Mouse (Mus musculus) neural tube, embryonic 15.5 days (tissue): ENCODE measurements at regions not wholly inside any gene's neighbourhood (a gene's known extent, or its start where the extent isn't known, plus 50 kb on each side); places are given as distances from the start of the nearest gene placed in this dataset.
"Not testable (repeated sequence)": the region's sequence is repeated elsewhere in the genome, so short reads cannot be mapped to it uniquely, and the experiment has no call there.

ENCODE experiments used
- ATAC-seq: fragments of 200-750 bp; cut with Nextera tagmentation; 2 replicates; pipeline ENCODE4 v1.8.0; 2017; ENCODE audit warnings: mild to moderate bottlenecking, moderate TSS enrichment, moderate library complexity; ENCODE audit not compliant: low FRiP score
- H3K27ac ChIP-seq: fragments of 300-500 bp; sonication (generic); replicated peaks from 2 replicates; pipeline ENCODE4 v1.5.1; 2015; ENCODE audit warnings: mild to moderate bottlenecking, inconsistent platforms
- H3K27me3 ChIP-seq: fragments of 300-500 bp; sonication (generic); replicated peaks from 2 replicates; pipeline ENCODE4 v1.6.1; 2015; ENCODE audit warnings: inconsistent platforms
- H3K36me3 ChIP-seq: fragments of 300-500 bp; sonication (generic); 2 replicates; pipeline ENCODE4 v1.6.1; 2015; ENCODE audit warnings: inconsistent platforms
- H3K4me1 ChIP-seq: fragments of 300-500 bp; sonication (generic); 2 replicates; pipeline ENCODE4 v1.6.1; 2015; ENCODE audit warnings: inconsistent platforms
- H3K4me2 ChIP-seq: fragments of 300-500 bp; sonication (generic); 2 replicates; pipeline ENCODE4 v1.6.1; 2015; ENCODE audit warnings: inconsistent platforms, mild to moderate bottlenecking, moderate library complexity
- H3K4me3 ChIP-seq: fragments of 300-500 bp; sonication (generic); replicated peaks from 2 replicates; pipeline ENCODE4 v1.5.1; 2015; ENCODE audit warnings: mild to moderate bottlenecking, inconsistent platforms
- H3K9ac ChIP-seq: fragments of 300-500 bp; sonication (generic); replicated peaks from 2 replicates; pipeline ENCODE4 v1.6.1; 2015; ENCODE audit warnings: mild to moderate bottlenecking, inconsistent platforms
- H3K9me3 ChIP-seq: fragments of 300-500 bp; sonication (generic); replicated peaks from 2 replicates; pipeline ENCODE4 v1.6.1; 2016; ENCODE audit warnings: inconsistent platforms
- WGBS: fragments of 180-500 bp; shearing (Covaris S2); methylation state at CpG from one replicate; pipeline ENCODE4 v1.1.7; 2015; ENCODE audit warnings: mixed read lengths; 5-methylcytosine and 5-hydroxymethylcytosine counted together

- H3K27ac ChIP-seq: no peak overlapping the region
- H3K36me3 ChIP-seq: no peaks in the 10 kb centered on the region
- WGBS: 14% methylated on average over 3 of the region's 3 CpGs
- no peaks in the 10 kb centered on the region for H3K27me3 ChIP-seq
- H3K9ac ChIP-seq: no peak overlapping the region
- no peaks in the 10 kb centered on the region for H3K4me1 ChIP-seq
- H3K4me3 ChIP-seq: no peak overlapping the region
- no peak overlapping the region for H3K4me2 ChIP-seq
- no peak for ATAC-seq
- H3K9me3 ChIP-seq: no peaks in the 10 kb centered on the region
Observed at GRCm38 (mm10) chr3:17592463-17592862, 355.7 kb upstream of the Cypt12 start.

GRCm38 (mm10) chr3:17596365-17596764, 351.8 kb upstream of the Cypt12 start:
- WGBS: 79% methylated on average over 2 of the region's 2 CpGs
- Histone ChIP-seq H3K9me3 (no peaks in the 10 kb centered on the region), H3K4me1 (no peaks in the 10 kb centered on the region), H3K36me3 (no peaks in the 10 kb centered on the region), H3K27ac (no peak overlapping the region), H3K4me2 (no peak overlapping the region), H3K4me3 (no peak overlapping the region), H3K9ac (no peak overlapping the region), H3K27me3 (no peaks in the 10 kb centered on the region)
- no peak for ATAC-seq

- no peak overlapping the region for H3K4me3 ChIP-seq
- no peaks in the 10 kb centered on the region for H3K9me3 ChIP-seq
- peaks cover 4% of the 10 kb centered on the region; the same call in 1 of the 2 replicates for H3K4me1 ChIP-seq
- ATAC-seq: no peak
- H3K27me3 ChIP-seq: peaks cover 4% of the 10 kb centered on the region; the same call in 1 of the 2 replicates
- H3K9ac ChIP-seq: no peak overlapping the region
- no peak overlapping the region for H3K27ac ChIP-seq
- no peaks in the 10 kb centered on the region for H3K36me3 ChIP-seq
- WGBS: 100% methylated on average over 1 of the region's 1 CpGs
- H3K4me2 ChIP-seq: no peak overlapping the region
Observed at GRCm38 (mm10) chr3:17613486-17613885, 334.7 kb upstream of the Cypt12 start.

- peaks cover 8% of the 10 kb centered on the region for H3K4me1 ChIP-seq
- H3K4me2 ChIP-seq: no peak overlapping the region
- no peaks in the 10 kb centered on the region for H3K9me3 ChIP-seq
- H3K36me3 ChIP-seq: no peaks in the 10 kb centered on the region
- no peak overlapping the region for H3K9ac ChIP-seq
- peaks cover 4% of the 10 kb centered on the region; the same call in 1 of the 2 replicates for H3K27me3 ChIP-seq
- WGBS: 45% methylated on average over 2 of the region's 2 CpGs
- H3K4me3 ChIP-seq: no peak overlapping the region
- peak overlapping the region; percentile 46 for H3K27ac ChIP-seq
- peak; percentile 51 for ATAC-seq
Observed at GRCm38 (mm10) chr3:17616439-17617070, 331.7 kb upstream of the Cypt12 start.

DNA sequence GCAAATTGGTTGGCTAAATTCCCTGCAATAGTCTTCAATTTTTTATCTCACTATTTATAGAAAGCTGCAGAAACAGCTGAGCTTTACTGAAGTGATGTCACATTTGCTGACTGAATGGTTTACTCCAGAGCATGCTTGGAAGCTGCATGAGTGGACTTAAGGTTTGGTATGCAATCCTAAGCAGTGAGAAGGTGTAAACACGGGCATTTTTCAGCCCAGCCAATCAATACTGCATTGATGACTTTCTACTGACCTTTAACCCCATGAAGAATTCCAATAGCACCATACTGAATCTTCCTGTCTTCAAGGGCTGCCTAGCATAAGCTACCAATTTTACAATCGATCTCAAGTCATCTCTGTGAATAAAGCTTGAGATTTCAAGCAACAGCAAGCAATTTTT, 328.7 kb upstream of the Cypt12 start:
- WGBS: 16% methylated on average over 2 of the region's 2 CpGs
- Histone ChIP-seq H3K4me1 (peaks cover 8% of the 10 kb centered on the region), H3K27ac (peak overlapping the region; percentile 90), H3K9me3 (no peaks in the 10 kb centered on the region), H3K27me3 (no peaks in the 10 kb centered on the region), H3K4me2 (peak overlapping the region; percentile 41), H3K36me3 (no peaks in the 10 kb centered on the region), H3K9ac (no peak overlapping the region), H3K4me3 (no peak overlapping the region)
- ATAC-seq: peak; percentile 80

DNA sequence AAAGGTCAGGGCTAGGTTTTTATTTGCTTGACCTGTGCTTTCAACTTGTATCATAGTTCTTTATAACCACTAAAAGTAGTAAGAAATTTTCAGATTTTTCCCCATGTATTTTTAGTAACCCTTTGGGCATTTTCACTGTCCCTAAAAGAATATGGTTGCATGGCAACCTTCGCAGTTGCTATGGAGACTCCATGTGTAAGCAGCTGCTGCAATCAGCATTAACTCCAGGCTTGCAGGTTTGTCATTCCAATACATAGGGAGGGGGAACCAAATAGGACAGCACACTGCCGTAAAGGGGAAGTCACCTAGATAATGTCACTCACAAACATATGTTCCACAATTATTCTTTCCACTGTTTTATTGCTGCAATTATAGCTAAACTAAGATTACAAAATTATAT, 328.3 kb upstream of the Cypt12 start:
- WGBS: 13% methylated on average over 2 of the region's 2 CpGs
- H3K27me3 ChIP-seq: no peaks in the 10 kb centered on the region
- H3K36me3 ChIP-seq: no peaks in the 10 kb centered on the region
- peaks cover 8% of the 10 kb centered on the region for H3K4me1 ChIP-seq
- peak overlapping the region; percentile 41 for H3K4me2 ChIP-seq
- no peak overlapping the region for H3K4me3 ChIP-seq
- no peak overlapping the region for H3K9ac ChIP-seq
- H3K9me3 ChIP-seq: no peaks in the 10 kb centered on the region
- ATAC-seq: peak; percentile 96
- peak overlapping the region; percentile 90 for H3K27ac ChIP-seq

DNA sequence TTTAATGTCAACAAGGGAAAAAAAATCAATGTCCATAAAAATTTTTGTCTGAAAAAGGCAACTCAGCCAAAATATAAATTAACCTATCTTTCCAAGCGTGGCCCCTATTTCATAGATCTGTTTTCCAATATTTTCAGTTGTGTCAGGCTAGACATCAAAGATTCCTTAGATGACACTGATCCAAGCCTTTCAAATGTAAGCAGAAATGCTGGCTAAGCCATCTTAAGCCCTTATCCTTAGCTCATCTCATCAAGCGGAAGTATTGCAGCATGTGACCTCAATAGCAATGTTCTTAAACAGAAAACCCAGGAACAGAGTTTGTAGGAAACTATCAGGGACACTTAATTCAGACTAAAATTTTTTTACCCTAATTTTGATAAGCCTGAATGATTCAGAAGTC, 327.8 kb upstream of the Cypt12 start:
- Histone ChIP-seq H3K4me1 (peaks cover 8% of the 10 kb centered on the region), H3K9me3 (no peaks in the 10 kb centered on the region), H3K36me3 (no peaks in the 10 kb centered on the region), H3K9ac (no peak overlapping the region), H3K27ac (peak overlapping the region; percentile 83), H3K27me3 (no peaks in the 10 kb centered on the region), H3K4me2 (no peak overlapping the region), H3K4me3 (no peak overlapping the region)
- peak; percentile 54; the same call in 1 of the 2 replicates for ATAC-seq
- 39% methylated on average over 2 of the region's 2 CpGs for WGBS

GRCm38 (mm10) chr3:17632484-17632883, 315.7 kb upstream of the Cypt12 start:
- WGBS: 77% methylated on average over 3 of the region's 3 CpGs
- Histone ChIP-seq H3K9ac (no peak overlapping the region), H3K36me3 (no peaks in the 10 kb centered on the region), H3K4me2 (no peak overlapping the region), H3K4me1 (no peaks in the 10 kb centered on the region), H3K4me3 (no peak overlapping the region), H3K27me3 (no peaks in the 10 kb centered on the region), H3K9me3 (no peaks in the 10 kb centered on the region), H3K27ac (no peak overlapping the region)
- no peak for ATAC-seq

DNA sequence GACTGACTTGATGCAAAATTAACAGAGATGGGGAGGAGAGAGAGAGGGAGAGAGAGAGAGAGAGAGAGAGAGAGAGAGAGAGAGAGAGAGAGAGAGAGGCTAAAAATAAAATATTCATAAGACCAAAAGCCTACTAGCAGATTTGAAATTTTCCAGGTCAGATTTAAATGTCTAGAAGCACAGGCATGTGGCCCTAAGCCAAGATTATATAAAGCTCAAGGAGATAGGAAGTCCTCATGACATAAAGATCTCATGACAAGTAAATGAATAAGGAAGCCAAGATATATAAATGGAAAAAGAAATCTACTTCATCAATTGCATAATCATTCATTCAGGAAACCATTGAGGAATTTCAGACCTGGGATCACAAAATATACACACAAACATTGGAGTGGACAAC, 311.9 kb upstream of the Cypt12 start:
- ATAC-seq: no peak
- Histone ChIP-seq H3K36me3 (no peaks in the 10 kb centered on the region), H3K4me3 (no peak overlapping the region), H3K9ac (no peak overlapping the region), H3K27ac (no peak overlapping the region), H3K4me1 (no peaks in the 10 kb centered on the region), H3K9me3 (no peaks in the 10 kb centered on the region), H3K27me3 (no peaks in the 10 kb centered on the region), H3K4me2 (no peak overlapping the region)

DNA sequence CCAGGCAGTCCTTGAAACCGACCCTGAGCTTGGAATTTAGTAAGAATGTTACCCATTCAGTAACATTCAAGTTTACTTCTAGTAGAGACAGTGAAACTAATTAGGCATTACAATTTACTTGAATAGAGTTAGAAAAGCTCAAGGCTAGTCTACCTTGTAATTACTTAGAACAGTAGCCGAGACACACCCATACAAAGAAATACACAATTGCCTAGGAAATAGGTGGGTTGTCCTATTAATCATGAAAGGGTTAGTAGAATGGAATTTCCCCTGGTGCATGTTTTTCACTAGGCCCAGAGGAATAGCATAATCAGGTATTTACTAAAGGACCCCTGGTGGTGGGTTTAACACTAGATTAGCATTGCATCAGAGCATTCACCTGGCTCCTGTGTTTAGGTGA, 288.2 kb upstream of the Cypt12 start:
- not testable (repeated sequence) for H3K9ac ChIP-seq, ATAC-seq, H3K36me3 ChIP-seq, H3K4me1 ChIP-seq, H3K27ac ChIP-seq, H3K4me2 ChIP-seq, H3K27me3 ChIP-seq, H3K4me3 ChIP-seq, H3K9me3 ChIP-seq
- WGBS: 83% methylated on average over 2 of the region's 2 CpGs

- no peaks in the 10 kb centered on the region for H3K4me1 ChIP-seq
- no peaks in the 10 kb centered on the region for H3K9me3 ChIP-seq
- no peak overlapping the region for H3K9ac ChIP-seq
- no peaks in the 10 kb centered on the region for H3K36me3 ChIP-seq
- WGBS: 86% methylated on average over 1 of the region's 1 CpGs
- no peak overlapping the region for H3K27ac ChIP-seq
- H3K4me3 ChIP-seq: no peak overlapping the region
- ATAC-seq: no peak
- no peak overlapping the region for H3K4me2 ChIP-seq
- H3K27me3 ChIP-seq: no peaks in the 10 kb centered on the region
Observed at GRCm38 (mm10) chr3:17661987-17662386, 286.2 kb upstream of the Cypt12 start.

DNA sequence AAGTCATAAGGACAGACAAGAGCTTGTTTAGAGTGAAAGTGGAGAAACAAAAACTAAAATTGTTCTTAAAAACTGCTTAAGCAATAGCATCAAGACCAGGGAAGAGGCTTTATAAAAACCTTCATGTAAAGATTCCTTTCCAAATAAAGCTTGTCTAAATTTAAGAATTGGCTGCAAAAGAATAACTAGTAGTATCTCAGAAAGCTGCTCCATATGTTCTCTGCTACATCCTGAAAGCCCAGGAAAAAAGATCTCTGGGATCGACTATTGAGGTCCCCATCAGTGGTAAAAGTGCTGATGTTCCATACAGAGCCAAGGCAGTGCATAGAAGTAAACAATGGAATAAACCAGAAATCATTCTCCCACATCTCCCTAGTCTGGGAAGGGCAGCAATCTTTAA, 281.2 kb upstream of the Cypt12 start:
- Histone ChIP-seq H3K9ac (no peak overlapping the region), H3K9me3 (no peaks in the 10 kb centered on the region), H3K4me3 (no peak overlapping the region), H3K4me2 (no peak overlapping the region), H3K4me1 (no peaks in the 10 kb centered on the region), H3K36me3 (no peaks in the 10 kb centered on the region), H3K27me3 (no peaks in the 10 kb centered on the region), H3K27ac (no peak overlapping the region)
- 93% methylated on average over 1 of the region's 1 CpGs for WGBS
- no peak for ATAC-seq

DNA sequence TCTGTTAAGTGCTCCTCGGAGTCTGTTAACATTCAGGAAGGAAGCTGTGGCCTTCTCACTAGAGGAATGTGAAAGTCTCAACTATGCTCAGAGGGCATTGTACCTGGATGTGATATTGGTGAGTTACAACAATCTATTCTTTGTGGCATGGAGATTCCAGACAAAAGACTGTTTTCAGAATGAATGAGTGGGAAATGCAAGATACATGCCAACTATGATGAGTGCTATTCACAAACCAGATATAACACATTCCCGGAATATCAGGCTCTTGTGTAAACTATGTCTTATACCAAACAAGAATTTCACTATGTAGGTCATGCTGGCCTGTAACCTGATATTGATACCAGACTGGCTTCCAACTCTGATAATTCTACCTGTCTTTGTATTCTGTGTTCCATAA, 279.4 kb upstream of the Cypt12 start:
- Histone ChIP-seq H3K9me3 (no peaks in the 10 kb centered on the region), H3K4me3 (no peak overlapping the region), H3K9ac (no peak overlapping the region), H3K27me3 (no peaks in the 10 kb centered on the region), H3K36me3 (no peaks in the 10 kb centered on the region), H3K27ac (no peak overlapping the region), H3K4me2 (no peak overlapping the region), H3K4me1 (no peaks in the 10 kb centered on the region)
- ATAC-seq: no peak
- WGBS: 86% methylated on average over 2 of the region's 2 CpGs
